Mouse (Mus musculus): Measurements from ENCODE around the gene Ehd2. TPM values are rescaled to one million over a fixed set of nuclear protein-coding genes. Genes with fewer than 3 reads are reported as not detected.

Ehd2 gene
- polyA plus RNA-seq, 1 experiment from 2014 or later, result 10.1 TPM

DNA sequence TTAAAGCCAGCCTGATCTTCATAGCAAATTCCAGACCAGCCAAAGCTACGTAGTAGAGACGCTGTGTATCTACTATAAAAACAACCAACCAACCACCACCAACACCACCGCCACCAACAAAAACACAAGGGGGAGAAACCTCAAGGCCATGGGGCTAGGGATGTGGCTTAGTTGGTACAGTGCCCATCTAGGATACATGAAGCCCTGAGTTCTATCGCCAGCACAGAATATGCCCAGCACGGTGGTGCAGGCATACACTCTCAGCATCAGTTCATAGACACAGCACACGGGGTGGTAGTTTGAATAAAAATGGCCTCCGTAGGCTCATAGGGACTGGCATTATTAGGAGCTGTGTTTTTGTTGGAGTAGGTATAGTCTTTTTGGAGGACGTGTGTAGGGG is 955 bp upstream of the Ehd2 start:
- H3K36me3 ChIP-seq, result peaks cover 35% of the 10 kb centered on the region
- 88% methylated on average over 8 of the region's 8 CpGs for WGBS
- H3K4me3 ChIP-seq, result no peak overlapping the region
- 0 out of 2 replicates have a peak, but pooled peaks cover 5% of the 10 kb centered on the region for H3K4me1 ChIP-seq
- H3K9me3 ChIP-seq (replicated peaks), result 0 out of 2 replicates have a peak, but pooled peaks cover 2% of the 10 kb centered on the region
- no peak for DNase-seq (ENCODE audit: low spot score)
- no peak overlapping the region for H3K27ac ChIP-seq
- H3K27me3 ChIP-seq (ENCODE audit: low read depth, poor library complexity, severe bottlenecking), result no peaks in the 10 kb centered on the region

GRCm38 (mm10) chr7:15966489-15966888 is 878 bp downstream of the Ehd2 start:
- H3K4me3 ChIP-seq, result no peak overlapping the region
- H3K9me3 ChIP-seq (replicated peaks), result 0 out of 2 replicates have a peak, but pooled peaks cover 4% of the 10 kb centered on the region
- no peak overlapping the region for H3K27ac ChIP-seq
- no peak for DNase-seq (ENCODE audit: low spot score)
- 63% methylated on average over 3 of the region's 3 CpGs for WGBS
- no peaks in the 10 kb centered on the region for H3K27me3 ChIP-seq (ENCODE audit: low read depth, poor library complexity, severe bottlenecking)
- peaks cover 17% of the 10 kb centered on the region for H3K36me3 ChIP-seq
- H3K4me1 ChIP-seq, result peaks cover 18% of the 10 kb centered on the region

DNA sequence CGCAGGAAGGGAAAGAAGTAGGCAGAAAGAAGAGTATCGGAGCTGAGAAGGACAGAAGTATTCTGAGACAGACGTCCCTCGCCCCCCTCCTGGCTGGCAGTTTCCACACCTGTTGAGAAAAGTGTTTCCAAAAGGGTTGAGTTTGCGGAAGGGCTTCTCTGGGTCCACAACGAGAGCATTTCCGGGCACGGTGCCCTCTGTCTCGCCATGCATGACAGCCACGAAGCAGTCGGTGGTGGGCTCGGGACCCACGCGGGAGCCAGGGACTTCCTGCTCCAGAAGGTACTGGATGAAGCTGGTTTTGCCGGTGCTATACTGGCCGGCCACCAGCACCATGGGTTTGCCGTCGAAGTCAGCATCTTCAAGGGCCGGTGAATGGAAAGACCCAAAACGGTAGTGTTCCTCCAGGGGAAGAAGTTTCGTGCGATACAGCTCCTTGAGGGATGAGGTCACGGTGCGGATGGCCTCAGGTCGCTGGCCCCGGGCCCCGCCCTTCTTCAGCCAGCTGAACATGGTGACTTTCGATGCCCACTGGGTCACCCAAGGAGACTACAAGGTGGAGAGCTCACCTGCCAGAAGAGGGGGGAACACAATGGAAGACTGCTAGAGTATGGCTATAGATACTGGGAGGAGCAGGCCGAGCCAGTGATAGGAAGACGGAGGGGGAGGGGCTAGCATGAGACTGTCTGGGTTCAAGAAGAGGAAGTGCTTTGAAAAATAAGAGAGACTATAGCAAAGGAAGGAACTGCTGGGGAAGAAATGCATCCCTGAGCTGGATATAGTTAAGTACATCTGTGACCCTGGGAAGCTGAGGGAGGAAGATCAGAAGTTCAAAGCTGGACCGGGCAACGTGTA is 3.3 kb downstream of the Ehd2 start:
- no peak overlapping the region for H3K27ac ChIP-seq
- WGBS, result 87% methylated on average over 32 of the region's 32 CpGs
- DNase-seq (ENCODE audit: low spot score), result no peak

GRCm38 (mm10) chr7:15962311-15963288 is 4.8 kb downstream of the Ehd2 start:
- 0 out of 2 replicates have a peak, but pooled peaks cover 1% of the 10 kb centered on the region for H3K9me3 ChIP-seq (replicated peaks)
- DNase-seq (ENCODE audit: low spot score), result no peak
- H3K4me1 ChIP-seq, result peaks cover 22% of the 10 kb centered on the region
- H3K27me3 ChIP-seq (ENCODE audit: low read depth, poor library complexity, severe bottlenecking), result no peaks in the 10 kb centered on the region
- WGBS, result 40% methylated on average over 12 of the region's 12 CpGs
- H3K4me3 ChIP-seq, result 0 out of 2 replicates have a peak overlapping the region, but pooled peaks have one; percentile 9
- no peaks in the 10 kb centered on the region for H3K36me3 ChIP-seq
- peak overlapping the region; percentile 75 for H3K27ac ChIP-seq

More for the DNA sequence above, 3.3 kb downstream of the Ehd2 start:
- Histone ChIP-seq H3K36me3 (no peaks in the 10 kb centered on the region), H3K4me1 (peaks cover 22% of the 10 kb centered on the region), H3K9me3 (replicated peaks) (0 out of 2 replicates have a peak, but pooled peaks cover 1% of the 10 kb centered on the region), H3K4me3 (no peak overlapping the region), H3K27me3 (ENCODE audit: low read depth, poor library complexity, severe bottlenecking) (no peaks in the 10 kb centered on the region)

GRCm38 (mm10) chr7:15961798-15962197 is 5.6 kb downstream of the Ehd2 start:
- H3K4me1 ChIP-seq, result peaks cover 17% of the 10 kb centered on the region
- H3K4me3 ChIP-seq, result no peak overlapping the region
- H3K9me3 ChIP-seq (replicated peaks), result 0 out of 2 replicates have a peak, but pooled peaks cover 1% of the 10 kb centered on the region
- WGBS, result 91% methylated on average over 7 of the region's 7 CpGs
- no peaks in the 10 kb centered on the region for H3K36me3 ChIP-seq
- DNase-seq (ENCODE audit: low spot score), result no peak
- no peaks in the 10 kb centered on the region for H3K27me3 ChIP-seq (ENCODE audit: low read depth, poor library complexity, severe bottlenecking)
- H3K27ac ChIP-seq, result no peak overlapping the region

DNA sequence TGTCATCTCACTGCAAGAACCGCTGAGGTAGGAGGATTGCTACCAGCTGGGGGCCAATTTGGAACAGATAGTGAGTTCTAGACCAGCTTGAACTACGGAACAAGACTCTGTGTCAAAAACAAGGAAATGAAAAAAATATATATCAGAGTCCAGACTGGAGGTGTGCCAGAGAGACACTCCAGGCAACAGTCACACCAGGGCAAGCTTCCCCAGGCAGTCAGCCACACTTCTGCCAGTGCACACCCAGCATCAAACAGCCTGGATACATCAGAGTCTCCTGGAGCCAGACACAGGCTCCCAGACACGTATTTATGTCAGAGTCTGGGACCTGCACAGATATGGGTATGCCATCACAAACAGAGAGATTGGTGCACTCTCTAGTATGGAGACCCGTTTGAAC is 6.1 kb downstream of the Ehd2 start:
- no peaks in the 10 kb centered on the region for H3K27me3 ChIP-seq (ENCODE audit: low read depth, poor library complexity, severe bottlenecking)
- no peak overlapping the region for H3K4me3 ChIP-seq
- H3K9me3 ChIP-seq (replicated peaks), result 0 out of 2 replicates have a peak, but pooled peaks cover 1% of the 10 kb centered on the region
- 72% methylated on average over 4 of the region's 4 CpGs for whole genome bisulfite sequencing
- peaks cover 17% of the 10 kb centered on the region for H3K4me1 ChIP-seq
- DNase-seq (ENCODE audit: low spot score), result no peak
- no peaks in the 10 kb centered on the region for H3K36me3 ChIP-seq
- no peak overlapping the region for H3K27ac ChIP-seq

DNA sequence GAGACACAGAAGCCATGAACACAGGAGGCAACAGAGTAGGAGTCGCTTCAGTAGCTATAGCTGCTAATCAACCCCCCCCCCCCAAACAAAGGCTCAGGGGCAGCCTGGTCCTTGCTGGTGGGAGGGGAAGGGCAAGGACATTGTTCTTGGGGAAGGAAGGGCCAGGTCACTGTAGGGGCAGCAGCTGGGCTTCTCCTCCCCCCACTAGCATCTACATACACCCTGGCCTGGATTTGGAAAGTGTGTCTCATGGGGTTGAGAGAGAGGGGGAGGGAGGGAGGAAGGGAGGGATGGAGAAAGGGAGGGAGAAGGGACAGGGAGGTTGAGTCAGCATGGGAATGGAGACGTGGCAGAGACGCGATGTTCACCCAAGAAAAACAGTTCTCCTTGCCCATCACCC is 6.7 kb downstream of the Ehd2 start:
- no peak overlapping the region for H3K4me3 ChIP-seq
- H3K4me1 ChIP-seq, result peaks cover 17% of the 10 kb centered on the region
- 0 out of 2 replicates have a peak, but pooled peaks cover 1% of the 10 kb centered on the region for H3K9me3 ChIP-seq (replicated peaks)
- H3K36me3 ChIP-seq, result no peaks in the 10 kb centered on the region
- 56% methylated on average over 4 of the region's 4 CpGs for WGBS
- peaks cover 3% of the 10 kb centered on the region for H3K27me3 ChIP-seq (ENCODE audit: low read depth, poor library complexity, severe bottlenecking)
- DNase-seq (ENCODE audit: low spot score), result no peak
- H3K27ac ChIP-seq, result no peak overlapping the region

- H3K4me1 ChIP-seq, result peaks cover 11% of the 10 kb centered on the region
- no peak overlapping the region for H3K27ac ChIP-seq
- no peaks in the 10 kb centered on the region for H3K36me3 ChIP-seq
- WGBS, result 72% methylated on average over 5 of the region's 5 CpGs
- H3K27me3 ChIP-seq (ENCODE audit: low read depth, poor library complexity, severe bottlenecking), result peaks cover 16% of the 10 kb centered on the region
- no peak overlapping the region for H3K4me3 ChIP-seq
- DNase-seq (ENCODE audit: low spot score), result no peak
- no peaks in the 10 kb centered on the region for H3K9me3 ChIP-seq (replicated peaks)
Measured at GRCm38 (mm10) chr7:15956143-15956542, 11.2 kb downstream of the Ehd2 start.

GRCm38 (mm10) chr7:15955509-15955908 is 11.9 kb downstream of the Ehd2 start:
- H3K27me3 ChIP-seq (ENCODE audit: low read depth, poor library complexity, severe bottlenecking), result peaks cover 16% of the 10 kb centered on the region
- H3K4me3 ChIP-seq, result peak overlapping the region; percentile 46
- 0 out of 2 replicates have a peak overlapping the region, but pooled peaks have one; percentile 51 for H3K27ac ChIP-seq
- peaks cover 8% of the 10 kb centered on the region for H3K4me1 ChIP-seq
- no peaks in the 10 kb centered on the region for H3K36me3 ChIP-seq
- WGBS, result 15% methylated on average over 7 of the region's 7 CpGs
- H3K9me3 ChIP-seq (replicated peaks), result no peaks in the 10 kb centered on the region
- DNase-seq (ENCODE audit: low spot score), result no peak

- Histone ChIP-seq H3K36me3 (no peaks in the 10 kb centered on the region), H3K4me3 (peak overlapping the region; percentile 46), H3K4me1 (peaks cover 8% of the 10 kb centered on the region), H3K9me3 (replicated peaks) (no peaks in the 10 kb centered on the region), H3K27ac (0 out of 2 replicates have a peak overlapping the region, but pooled peaks have one; percentile 51), H3K27me3 (ENCODE audit: low read depth, poor library complexity, severe bottlenecking) (peaks cover 16% of the 10 kb centered on the region)
- no peak for DNase-seq (ENCODE audit: low spot score)
- 5% methylated on average over 21 of the region's 21 CpGs for WGBS
Measured at GRCm38 (mm10) chr7:15954978-15955443, 12.4 kb downstream of the Ehd2 start.

DNA sequence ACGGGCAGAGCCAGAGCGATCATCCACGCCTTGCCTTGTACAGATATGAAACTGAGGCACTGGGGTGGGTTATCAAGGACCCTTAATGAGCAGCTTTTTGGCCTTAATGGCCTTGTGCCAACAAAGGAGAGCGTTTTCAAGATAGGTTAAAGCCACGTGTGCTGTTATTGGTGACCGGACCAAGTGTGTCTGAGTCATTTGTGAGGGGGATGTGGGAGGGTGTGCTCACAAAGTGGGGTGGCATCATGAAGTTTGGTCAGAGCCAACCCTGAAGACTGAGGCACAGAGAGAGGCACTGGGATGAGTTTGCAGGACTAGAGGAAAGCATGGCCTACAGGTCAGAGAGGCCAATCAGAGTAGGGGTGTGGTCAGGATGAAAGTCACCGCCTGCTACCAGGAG is 12.9 kb downstream of the Ehd2 start:
- H3K36me3 ChIP-seq, result no peaks in the 10 kb centered on the region
- H3K9me3 ChIP-seq (replicated peaks), result no peaks in the 10 kb centered on the region
- peaks cover 8% of the 10 kb centered on the region for H3K4me1 ChIP-seq
- 0 out of 2 replicates have a peak overlapping the region, but pooled peaks have one; percentile 46 for H3K4me3 ChIP-seq
- DNase-seq (ENCODE audit: low spot score), result no peak
- 90% methylated on average over 7 of the region's 7 CpGs for WGBS
- peaks cover 16% of the 10 kb centered on the region for H3K27me3 ChIP-seq (ENCODE audit: low read depth, poor library complexity, severe bottlenecking)
- H3K27ac ChIP-seq, result no peak overlapping the region

DNA sequence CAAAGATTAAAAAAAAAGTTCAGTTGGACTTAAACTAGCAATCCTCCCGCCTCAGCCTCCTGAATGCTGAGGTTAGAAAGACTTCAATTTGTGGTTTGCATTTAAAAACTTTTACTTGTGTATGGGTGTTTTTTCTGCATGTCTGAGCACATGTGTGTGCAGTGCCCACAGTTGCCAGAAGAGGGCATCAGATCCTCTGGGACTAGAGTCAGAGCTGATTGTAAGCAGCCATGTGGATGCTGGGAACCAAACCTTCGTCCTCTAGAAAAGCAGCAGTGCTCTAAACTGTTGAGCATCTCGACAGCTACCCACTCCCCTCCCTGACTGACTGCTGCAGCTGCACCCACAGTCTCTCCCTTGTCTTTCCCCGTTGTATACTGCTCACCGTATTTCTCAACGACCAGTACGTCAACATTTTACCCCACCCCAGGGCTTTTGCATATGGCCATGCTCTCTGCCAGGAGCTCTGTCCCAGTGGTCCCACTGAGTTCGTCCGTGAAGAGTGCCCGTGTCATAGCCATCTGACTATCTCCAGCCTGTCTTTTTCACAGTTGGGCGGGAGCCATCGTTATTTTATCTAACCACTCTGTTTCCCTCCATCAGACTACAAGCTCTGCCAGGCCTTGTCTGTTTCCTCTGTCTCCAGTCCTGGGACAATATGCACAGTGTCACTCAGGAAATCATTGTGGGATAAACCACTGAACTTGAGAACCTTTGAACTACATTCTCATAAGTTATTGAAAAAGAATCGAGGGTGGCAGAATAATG is 13.9 kb downstream of the Ehd2 start:
- Histone ChIP-seq H3K27me3 (ENCODE audit: low read depth, poor library complexity, severe bottlenecking) (peaks cover 16% of the 10 kb centered on the region), H3K9me3 (replicated peaks) (no peaks in the 10 kb centered on the region), H3K36me3 (no peaks in the 10 kb centered on the region), H3K4me3 (no peak overlapping the region), H3K27ac (no peak overlapping the region), H3K4me1 (peaks cover 11% of the 10 kb centered on the region)
- DNase-seq (ENCODE audit: low spot score), result no peak
- 93% methylated on average over 13 of the region's 13 CpGs for WGBS

Data from limb, embryonic 10.5 days (tissue).